Mouse (Mus musculus): Measurements from ENCODE around the gene Gm16513. TPM values are rescaled to one million over a fixed set of nuclear protein-coding genes. Genes with fewer than 3 reads are reported as not detected.
"Not testable (repeated sequence)": the region's sequence is repeated elsewhere in the genome, so short reads cannot be mapped to it uniquely, and the experiment has no call there.

Gene Gm16513
- not detected for total RNA-seq (2022)

DNA sequence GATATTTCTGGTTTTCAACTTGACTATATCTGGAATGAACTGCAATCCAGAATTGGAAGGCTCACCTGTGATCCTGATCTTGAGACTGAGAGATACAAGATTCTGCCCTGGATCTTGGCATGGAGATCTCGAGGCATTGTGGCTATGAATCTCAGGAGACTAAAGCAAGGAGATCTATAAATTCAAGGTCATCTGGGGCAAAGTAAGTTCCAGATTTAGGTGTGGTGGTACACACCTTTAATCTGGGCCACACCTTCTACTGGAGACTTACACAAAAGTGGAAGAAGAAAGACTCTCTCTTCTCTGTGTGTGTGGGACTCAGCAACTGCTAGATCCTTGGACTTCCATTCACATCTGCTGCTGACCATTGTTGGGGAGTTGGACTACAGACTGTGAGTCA is at the start of gene Gm16513:
Gene Gm16513 (plus strand): TSS at position 301 of the 400 bp plus-strand sequence.
- not testable (repeated sequence) for DNase-seq (ENCODE audit: low spot score in 2 of 2)

Other genes with a start within 250 kb of the Gm16513 start
- gene Gm6367, start 194.0 kb upstream of the Gm16513 start, total RNA-seq (2022), result not detected
- not detected for gene Gm7942, start 75.7 kb upstream of the Gm16513 start, total RNA-seq (2022)
- not detected for gene Gm10424, start 90.1 kb downstream of the Gm16513 start, total RNA-seq (2022)
- not detected for gene Gm3259, start 123.3 kb downstream of the Gm16513 start, total RNA-seq (2022)

Measured in layer of hippocampus, adult 8-10 months (tissue).